In the genomic region with DNA sequence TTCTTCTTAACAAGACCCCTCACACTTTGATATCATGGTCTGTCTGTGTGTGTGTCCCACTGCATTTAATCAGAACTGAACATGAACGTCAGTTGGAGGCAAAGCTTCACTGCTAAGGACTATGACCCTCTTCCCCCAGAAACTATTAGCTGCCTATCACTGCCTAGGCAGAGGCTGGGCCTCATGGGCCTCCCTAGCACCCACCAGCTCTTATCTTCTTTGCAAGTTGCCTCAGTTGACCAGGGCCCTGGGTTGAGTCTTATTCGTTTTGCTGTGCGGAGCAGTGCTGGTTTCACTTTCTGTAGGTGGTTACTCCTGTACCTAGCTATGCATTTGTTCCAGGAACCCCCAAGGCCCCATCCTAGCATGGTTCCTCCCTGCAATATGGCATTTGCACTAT, we compare ENCODE assay signal across 35 mouse cellular contexts. TPM values are rescaled to one million over a fixed set of nuclear protein-coding genes. Genes with fewer than 3 reads are reported as not detected.
DNase-seq lines count a peak whose midpoint lies in the region; ATAC-seq and TF ChIP-seq lines count a peak whose summit lies in the region.
"Had no signal": no experiment of that assay in that cellular context is flagged by ENCODE, and none has a peak within 500 bp of the region (broad histone marks: within the 10 kb centered on the region; RNA-seq: fewer than 3 reads in every experiment).

No protein-coding gene starts in this region.

- TF ChIP-seq RAD21 in MEL (IDR thresholded peaks at IDR 0.05; ENCODE audit: low read depth, low read length), result no peak

- peak overlapping the region; percentile 64 for H3K4me2 ChIP-seq in liver, embryonic 15.5 days
- H3K4me2 ChIP-seq: embryonic facial prominence, embryonic 15.5 days; forebrain, embryonic 15.5 days; hindbrain, embryonic 15.5 days; limb, embryonic 13.5 days; midbrain, embryonic 15.5 days; neural tube, embryonic 15.5 days had no signal

- H3K27ac ChIP-seq in MEL (ENCODE audit: control insufficient read depth, low read depth, low read length), result peak overlapping the region; percentile 43
- H3K27ac ChIP-seq in liver, embryonic 15.5 days (replicated peaks), result peak overlapping the region; percentile 67
- H3K27ac ChIP-seq: embryonic facial prominence, embryonic 10.5 days; embryonic facial prominence, embryonic 15.5 days; forebrain, embryonic 10.5 days; forebrain, embryonic 15.5 days; gastrocnemius, adult 2 months; hindbrain, embryonic 10.5 days; hindbrain, embryonic 15.5 days; left cerebral cortex, adult 2 months; limb, embryonic 13.5 days; macrophage; midbrain, embryonic 10.5 days; midbrain, embryonic 15.5 days; neural tube, embryonic 15.5 days had no signal

- H3K9ac ChIP-seq in MEL (ENCODE audit: control insufficient read depth, low read depth, low read length, poor library complexity, severe bottlenecking), result peak overlapping the region; percentile 47
- peak overlapping the region; percentile 29; the same call in 1 of the 2 replicates for H3K9ac ChIP-seq in liver, embryonic 15.5 days
- H3K9ac ChIP-seq: embryonic facial prominence, embryonic 15.5 days; forebrain, embryonic 15.5 days; hindbrain, embryonic 15.5 days; limb, embryonic 13.5 days; midbrain, embryonic 15.5 days; neural tube, embryonic 15.5 days had no signal

- H3K79me2 ChIP-seq in MEL (ENCODE audit: control insufficient read depth, insufficient read depth, low read length, poor library complexity), result peaks cover 18% of the 10 kb centered on the region

- peak overlapping the region; percentile 18 to 34; a peak in 2 of 4 replicates for H3K4me3 ChIP-seq in MEL (ENCODE audit: control insufficient read depth in 1 of 2, insufficient read depth in 1 of 2, low read depth in 2 of 2, low read length in 2 of 2)
- peak overlapping the region; percentile 20 for H3K4me3 ChIP-seq in liver, embryonic 15.5 days (replicated peaks)
- H3K4me3 ChIP-seq: embryonic facial prominence, embryonic 10.5 days; embryonic facial prominence, embryonic 15.5 days; forebrain, embryonic 10.5 days; forebrain, embryonic 15.5 days; gastrocnemius, adult 2 months; hindbrain, embryonic 10.5 days; hindbrain, embryonic 15.5 days; left cerebral cortex, adult 2 months; limb, embryonic 13.5 days; midbrain, embryonic 10.5 days; midbrain, embryonic 15.5 days; neural tube, embryonic 15.5 days had no signal

- DNase-seq in MEL (ENCODE audit: low read depth, low spot score) (peak; percentile 68), liver (peak; percentile 73)
- peak; percentile 63 for DNase-seq in c-Kit-positive CD71-positive TER-119-positive erythroid progenitor cells, embryonic 14.5 days (ENCODE audit: low spot score)
- no peak for DNase-seq in urinary bladder, adult 2 months (ENCODE audit: low spot score)
- DNase-seq in spleen, postnatal 14 days (ENCODE audit: low spot score in 2 of 2), result no peak
- DNase-seq: adrenal gland, postnatal 14 days; B cell, adult 2 months; cerebellum, adult 8-10 months; cerebellum, postnatal 25 days; gastrocnemius, adult 2 months; heart, postnatal 14 days; kidney, adult 11 months; kidney, postnatal 14 days; lung, adult 2 months; lung, postnatal 10 days; retina, postnatal 1 day; right cerebral cortex, postnatal 25 days; spleen, adult 18-20 months; thymus, adult 2 months had no signal

- 15% methylated on average over 3 of the region's 3 CpGs for WGBS in liver, embryonic 15.5 days (ENCODE audit: insufficient replicate concordance)

- TF ChIP-seq POLR2A in MEL (IDR thresholded peaks at IDR 0.05; ENCODE audit: control insufficient read depth in 1 of 2, insufficient read depth in 1 of 2, low read depth in 1 of 2, low read length in 2 of 2, poor library complexity in 1 of 2), result no peak

- H3K9me3 ChIP-seq in MEL (replicated peaks; ENCODE audit: insufficient read depth, low read length), result no peaks in the 10 kb centered on the region
- H3K9me3 ChIP-seq in liver, embryonic 15.5 days (replicated peaks), result no peaks in the 10 kb centered on the region
- H3K9me3 ChIP-seq: embryonic facial prominence, embryonic 10.5 days; embryonic facial prominence, embryonic 15.5 days; forebrain, embryonic 10.5 days; forebrain, embryonic 15.5 days; hindbrain, embryonic 10.5 days; hindbrain, embryonic 15.5 days; limb, embryonic 13.5 days; midbrain, embryonic 10.5 days; midbrain, embryonic 15.5 days; neural tube, embryonic 15.5 days had no signal

- peaks cover 0 to 10% of the 10 kb centered on the region in 2 experiments; a peak in 2 of 4 replicates for H3K36me3 ChIP-seq in MEL (ENCODE audit: control insufficient read depth in 1 of 2, insufficient read depth in 2 of 2, low read length in 2 of 2)
- peaks cover 4% of the 10 kb centered on the region for H3K36me3 ChIP-seq in liver, embryonic 15.5 days (replicated peaks)
- H3K36me3 ChIP-seq: forebrain, embryonic 15.5 days; hindbrain, embryonic 15.5 days; midbrain, embryonic 15.5 days; neural tube, embryonic 15.5 days had no signal

- peaks cover 7 to 20% of the 10 kb centered on the region in 2 experiments for H3K4me1 ChIP-seq in MEL (ENCODE audit: control insufficient read depth in 1 of 2, insufficient read depth in 2 of 2, low read length in 2 of 2)
- peaks cover 65% of the 10 kb centered on the region for H3K4me1 ChIP-seq in liver, embryonic 15.5 days (replicated peaks)

- TF ChIP-seq CTCF in MEL (IDR thresholded peaks at IDR 0.05 in 2 of 3, conservative IDR thresholded peaks at IDR 0.05 in 1 of 3; ENCODE audit: control insufficient read depth in 1 of 3, insufficient read depth in 1 of 3, low read depth in 2 of 3, low read length in 3 of 3, poor library complexity in 1 of 3, severe bottlenecking in 1 of 3), result no peak

- ATAC-seq in liver, embryonic 15.5 days (ENCODE audit: insufficient read depth), result peak; percentile 43
- no peak for ATAC-seq in frontal cortex, adult (ENCODE audit: low TSS enrichment)
- no peak for ATAC-seq in erythroid progenitor cell, adult 5-6 weeks (replicated peaks; ENCODE audit: low FRiP score, poor library complexity, severe bottlenecking)
- ATAC-seq: forebrain, embryonic 15.5 days; midbrain, embryonic 15.5 days; Patski had no signal

- H3K27me3 ChIP-seq in MEL (ENCODE audit: control insufficient read depth in 1 of 2, insufficient read depth in 2 of 2, low read length in 2 of 2), result no peaks in the 10 kb centered on the region
- H3K27me3 ChIP-seq in liver, embryonic 15.5 days, result peaks cover 12% of the 10 kb centered on the region
- H3K27me3 ChIP-seq: embryonic facial prominence, embryonic 15.5 days; Patski had no signal

- peak in 1 of 2 experiments; percentile 63; a peak in 2 of 4 replicates for TF ChIP-seq EP300 in MEL (IDR thresholded peaks at IDR 0.05; ENCODE audit: low read depth in 1 of 2, low read length in 2 of 2)

TF ChIP-seq in MEL, 35 proteins besides CTCF, POLR2A, EP300 and RAD21 (continues in another document):
- TF ChIP-seq SMC3 (IDR thresholded peaks at IDR 0.05; ENCODE audit: low read depth, low read length) (no peak), JUND (IDR thresholded peaks at IDR 0.05; ENCODE audit: low read depth, low read length) (no peak), NELFE (IDR thresholded peaks at IDR 0.05; ENCODE audit: low read depth, low read length) (no peak), MYC (IDR thresholded peaks at IDR 0.05; ENCODE audit: low read depth, low read length) (no peak)

RNA-seq across cellular contexts. Expression of gene Sapcd2, which starts 2.1 kb away (rescaled TPM):
- total RNA-seq in MEL (2012; rRNA removed), result 39.7 and 51.9 TPM in 2 replicates
- polyA plus RNA-seq in MEL (2012; ENCODE audit: insufficient read depth in 1 of 2, insufficient read length in 2 of 2, low read depth in 1 of 2, low replicate concordance in 2 of 2, missing spikeins in 1 of 2), result 10 to 100 TPM in 1 of 2 experiments, not detected in 1; 58.2 TPM
- 18.5 and 19.5 TPM in 2 replicates for polyA plus RNA-seq in liver, embryonic 15.5 days (2015; fragmentation: Nextera tagmentation; extraction: Ambion mirVana)
- polyA plus RNA-seq in urinary bladder, adult 2 months (2012; rRNA removed), result 1.6 and 2.5 TPM in 2 replicates
- total RNA-seq in erythroid progenitor cell, adult 5-6 weeks (2015; ENCODE audit: low replicate concordance), result 5.9 and 10.1 TPM in 2 replicates
- 7.8 and 9.6 TPM in 2 replicates for total RNA-seq in erythroid progenitor cell, adult 5-6 weeks (2017; ENCODE audit: low replicate concordance)
- total RNA-seq: gastrocnemius, adult 2 months had no signal

RNA-seq across cellular contexts. Expression of gene Uap1l1, which starts 4.5 kb away (rescaled TPM):
- total RNA-seq in MEL (2012; rRNA removed), result 3.6 and 4.7 TPM in 2 replicates
- polyA plus RNA-seq in MEL (2012; ENCODE audit: insufficient read depth in 1 of 2, insufficient read length in 2 of 2, low read depth in 1 of 2, low replicate concordance in 2 of 2, missing spikeins in 1 of 2), result 10 to 100 TPM in 1 of 2 experiments, not detected in 1; 12.6 TPM
- 15.1 and 15.4 TPM in 2 replicates for polyA plus RNA-seq in liver, embryonic 15.5 days (2015; fragmentation: Nextera tagmentation; extraction: Ambion mirVana)
- 36.8 and 38.3 TPM in 2 replicates for polyA plus RNA-seq in urinary bladder, adult 2 months (2012; rRNA removed)
- total RNA-seq in erythroid progenitor cell, adult 5-6 weeks (2015; ENCODE audit: low replicate concordance), result 8.8 and 13.3 TPM in 2 replicates
- 0.30 and 2.7 TPM in 2 replicates for total RNA-seq in erythroid progenitor cell, adult 5-6 weeks (2017; ENCODE audit: low replicate concordance)

RNA-seq across cellular contexts. Expression of gene Dpp7, which starts 13.8 kb away (rescaled TPM):
- 24.0 and 25.9 TPM in 2 replicates for total RNA-seq in MEL (2012; rRNA removed)
- polyA plus RNA-seq in MEL (2012; ENCODE audit: insufficient read depth in 1 of 2, insufficient read length in 2 of 2, low read depth in 1 of 2, low replicate concordance in 2 of 2, missing spikeins in 1 of 2), result 10 to 100 TPM in 1 of 2 experiments, not detected in 1; 24.6 TPM
- polyA plus RNA-seq in liver, embryonic 15.5 days (2015; fragmentation: Nextera tagmentation; extraction: Ambion mirVana), result 11.5 and 14.7 TPM in 2 replicates
- 36.0 and 37.3 TPM in 2 replicates for polyA plus RNA-seq in urinary bladder, adult 2 months (2012; rRNA removed)
- total RNA-seq in erythroid progenitor cell, adult 5-6 weeks (2015; ENCODE audit: low replicate concordance), result 4.7 TPM in 1 of 2 replicates, not detected in the other
- total RNA-seq in erythroid progenitor cell, adult 5-6 weeks (2017; ENCODE audit: low replicate concordance), result 0.68 and 6.2 TPM in 2 replicates

RNA-seq across cellular contexts. Expression of gene Entpd2, which starts 25.7 kb away (rescaled TPM):
- not detected in 2 replicates for total RNA-seq in MEL (2012; rRNA removed)
- polyA plus RNA-seq in MEL (2012; ENCODE audit: insufficient read depth in 1 of 2, insufficient read length in 2 of 2, low read depth in 1 of 2, low replicate concordance in 2 of 2, missing spikeins in 1 of 2), result not detected
- polyA plus RNA-seq in liver, embryonic 15.5 days (2015; fragmentation: Nextera tagmentation; extraction: Ambion mirVana), result 0.58 and 0.71 TPM in 2 replicates
- polyA plus RNA-seq in urinary bladder, adult 2 months (2012; rRNA removed), result 104 and 107 TPM in 2 replicates
- total RNA-seq in erythroid progenitor cell, adult 5-6 weeks (2015; ENCODE audit: low replicate concordance), result not detected in 2 replicates
- not detected in 2 replicates for total RNA-seq in erythroid progenitor cell, adult 5-6 weeks (2017; ENCODE audit: low replicate concordance)
- polyA plus RNA-seq: forebrain, embryonic 10.5 days; midbrain, embryonic 10.5 days had no signal

RNA-seq across cellular contexts. Expression of gene Npdc1, which starts 29.2 kb away (rescaled TPM):
- not detected in 2 replicates for total RNA-seq in MEL (2012; rRNA removed)
- polyA plus RNA-seq in MEL (2012; ENCODE audit: insufficient read depth in 1 of 2, insufficient read length in 2 of 2, low read depth in 1 of 2, low replicate concordance in 2 of 2, missing spikeins in 1 of 2), result not detected
- 4.5 and 6.1 TPM in 2 replicates for polyA plus RNA-seq in liver, embryonic 15.5 days (2015; fragmentation: Nextera tagmentation; extraction: Ambion mirVana)
- polyA plus RNA-seq in urinary bladder, adult 2 months (2012; rRNA removed), result 103 and 126 TPM in 2 replicates
- total RNA-seq in erythroid progenitor cell, adult 5-6 weeks (2015; ENCODE audit: low replicate concordance), result not detected in 2 replicates
- not detected in 2 replicates for total RNA-seq in erythroid progenitor cell, adult 5-6 weeks (2017; ENCODE audit: low replicate concordance)

Comparison
In these comparisons a context has a peak if more than half of its experiments do, and no peak if none do; other contexts are left out.
1. DNase-seq: peak in MEL (single experiment), c-Kit-positive CD71-positive TER-119-positive erythroid progenitor cells, embryonic 14.5 days (single experiment) and liver (single experiment); none in urinary bladder, adult 2 months (single experiment) and spleen, postnatal 14 days (0 of 2).